Mouse (Mus musculus) ovary, postnatal 14 days (tissue): ENCODE results near the gene Cpne5.
A peak's percentile ranks its signal among the peaks of the same experiment; 100 is the strongest.

Source experiments
- DNase-seq: peaks from one replicate; pipeline ENCODE4 v3.0.0; 2022; ENCODE audit warnings: low spot score

Cpne5 gene

GRCm38 (mm10) chr17:29210037-29210436 is 27.9 kb downstream of the Cpne5 start:
- no peak for DNase-seq

- no peak for DNase-seq
These were observed 31.9 kb downstream of the Cpne5 start for GRCm38 (mm10) chr17:29206052-29206451.

GRCm38 (mm10) chr17:29202604-29203003 is 35.4 kb downstream of the Cpne5 start:
- no peak for DNase-seq

- DNase-seq: no peak
These were observed 38.1 kb downstream of the Cpne5 start for GRCm38 (mm10) chr17:29199821-29200220.

GRCm38 (mm10) chr17:29199151-29199800 is 38.7 kb downstream of the Cpne5 start:
- DNase-seq: peak; percentile 38

GRCm38 (mm10) chr17:29195579-29195978 is 42.4 kb downstream of the Cpne5 start:
- DNase-seq: no peak

- DNase-seq: no peak
These were observed 49.0 kb downstream of the Cpne5 start for GRCm38 (mm10) chr17:29188989-29189388.

- no peak for DNase-seq
These were observed 50.7 kb downstream of the Cpne5 start for GRCm38 (mm10) chr17:29186989-29187859.

GRCm38 (mm10) chr17:29185376-29186046 is 52.5 kb downstream of the Cpne5 start:
- no peak for DNase-seq

- DNase-seq: no peak
These were observed 54.8 kb downstream of the Cpne5 start for GRCm38 (mm10) chr17:29183162-29183561.

GRCm38 (mm10) chr17:29181751-29182150 is 56.2 kb downstream of the Cpne5 start:
- DNase-seq: no peak

GRCm38 (mm10) chr17:29180406-29181127 is 57.4 kb downstream of the Cpne5 start:
- no peak for DNase-seq

- no peak for DNase-seq
These were observed 58.0 kb downstream of the Cpne5 start for GRCm38 (mm10) chr17:29179917-29180316.

- DNase-seq: no peak
These were observed 59.4 kb downstream of the Cpne5 start for GRCm38 (mm10) chr17:29178503-29179059.

- peak; percentile 69 for DNase-seq
These were observed 61.3 kb downstream of the Cpne5 start for GRCm38 (mm10) chr17:29176391-29177267.

- DNase-seq: no peak
These were observed 62.3 kb downstream of the Cpne5 start for GRCm38 (mm10) chr17:29175693-29176092.

GRCm38 (mm10) chr17:29173165-29173564 is 64.8 kb downstream of the Cpne5 start:
- no peak for DNase-seq

GRCm38 (mm10) chr17:29172062-29172461 is 65.9 kb downstream of the Cpne5 start:
- no peak for DNase-seq

GRCm38 (mm10) chr17:29171001-29171772 is 66.8 kb downstream of the Cpne5 start:
- DNase-seq: peak; percentile 84

GRCm38 (mm10) chr17:29170431-29171000 is 67.5 kb downstream of the Cpne5 start:
- no peak for DNase-seq
